Mouse (Mus musculus) cerebellum, postnatal 10 days (tissue): Measurements from ENCODE around the gene Apoc4.

ENCODE experiments used
- DNase-seq, 2 experiments: peaks; one replicate each; pipeline ENCODE4 v3.0.0; 2021; ENCODE audit warnings: mixed read lengths in 2 of 2

Gene Apoc4

DNA sequence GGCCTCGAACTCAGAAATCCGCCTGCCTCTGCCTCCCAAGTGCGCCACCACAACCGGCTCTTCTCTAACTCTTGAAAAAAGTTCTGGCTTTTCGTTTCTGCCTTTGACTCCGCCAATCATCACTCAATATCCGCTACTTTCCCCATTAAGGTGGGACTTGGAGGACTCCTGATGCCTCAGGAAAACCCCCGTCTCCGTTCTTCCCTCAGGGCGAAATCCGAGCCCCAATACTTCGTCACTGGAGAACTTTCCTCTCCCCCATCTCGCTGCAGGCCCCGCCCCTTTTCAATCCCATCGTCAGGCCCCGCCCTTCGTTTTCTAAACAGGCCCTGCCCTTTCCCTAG is 53.1 kb downstream of the Apoc4 start:
- DNase-seq, result no peak
